Mouse (Mus musculus) G1E (cell line): Measurements from ENCODE around the gene Fibcd1.

Experiments used
- CTCF ChIP-seq: IDR thresholded peaks from 2 replicates; pipeline ENCODE4 v1.5.1; 2012; ENCODE audit warnings: low read depth, low read length, inconsistent platforms, mixed read lengths
- TAL1 ChIP-seq: conservative IDR thresholded peaks from 2 replicates; pipeline ENCODE4 v1.6.1; 2012; ENCODE audit warnings: low read depth, low read length, inconsistent platforms, mixed read lengths

GRCm38 (mm10) chr2:31787029-31787428 is 58.8 kb downstream of the Fibcd1 start:
- TF ChIP-seq CTCF: peak; percentile 88
- no peak for TF ChIP-seq TAL1
